Mouse (Mus musculus): ENCODE measurements at regions not wholly inside any gene's neighbourhood (a gene's known extent, or its start where the extent isn't known, plus 50 kb on each side); places are given as distances from the start of the nearest gene placed in this dataset.

- TF ChIP-seq CTCF (IDR thresholded peaks at IDR 0.05; ENCODE audit: low read depth, low read length) (no peak), POLR2A (IDR thresholded peaks at IDR 0.05; ENCODE audit: borderline replicate concordance, low read depth, low read length) (no peak)
These were observed 64.6 kb upstream of the Bnc1 start for GRCm38 (mm10) chr7:82056551-82057230.
